Mouse (Mus musculus): ENCODE measurements at regions not wholly inside any gene's neighbourhood (a gene's known extent, or its start where the extent isn't known, plus 50 kb on each side); places are given as distances from the start of the nearest gene placed in this dataset.

DNA sequence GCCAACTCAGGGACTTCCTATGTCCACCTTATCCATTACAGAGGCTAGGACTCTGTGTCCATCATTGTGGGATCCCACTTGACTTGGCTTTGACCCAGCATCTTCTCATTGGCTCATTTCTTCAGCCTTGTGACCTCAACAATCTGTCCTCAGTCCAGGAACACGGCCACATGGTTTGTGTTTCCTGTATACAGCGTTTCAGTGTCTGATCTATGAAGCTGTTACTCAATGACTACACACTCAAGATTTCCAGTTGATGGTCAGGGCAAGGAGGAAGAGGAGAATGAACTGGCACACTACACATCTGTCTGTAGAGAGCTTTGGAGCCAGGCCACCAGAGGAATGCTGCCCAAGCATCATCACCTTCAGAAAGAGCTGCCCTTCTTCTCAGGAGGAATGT is 146.6 kb upstream of the Pgrmc2 start:
- no peak for DNase-seq

DNA sequence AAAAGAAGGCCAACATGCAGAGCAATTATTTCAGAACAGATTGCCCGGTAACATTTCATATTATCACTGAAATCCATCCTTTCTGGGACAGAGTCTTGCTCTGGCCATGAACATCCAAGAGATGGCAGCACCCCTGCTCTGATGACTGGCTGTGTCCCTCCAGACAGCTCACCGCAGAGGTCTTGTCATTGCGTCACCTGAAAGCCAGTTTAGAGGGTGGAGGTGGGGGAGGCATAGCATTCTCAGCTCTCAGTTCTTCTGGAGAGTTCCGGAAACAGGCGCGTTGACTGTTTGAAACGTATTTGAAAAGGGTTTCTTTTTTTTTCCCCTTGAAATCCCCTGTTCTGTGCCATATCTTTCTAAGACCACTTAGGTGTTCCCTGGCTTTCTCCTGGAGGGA is 145.7 kb upstream of the Pgrmc2 start:
- DNase-seq: peak; percentile 51

DNA sequence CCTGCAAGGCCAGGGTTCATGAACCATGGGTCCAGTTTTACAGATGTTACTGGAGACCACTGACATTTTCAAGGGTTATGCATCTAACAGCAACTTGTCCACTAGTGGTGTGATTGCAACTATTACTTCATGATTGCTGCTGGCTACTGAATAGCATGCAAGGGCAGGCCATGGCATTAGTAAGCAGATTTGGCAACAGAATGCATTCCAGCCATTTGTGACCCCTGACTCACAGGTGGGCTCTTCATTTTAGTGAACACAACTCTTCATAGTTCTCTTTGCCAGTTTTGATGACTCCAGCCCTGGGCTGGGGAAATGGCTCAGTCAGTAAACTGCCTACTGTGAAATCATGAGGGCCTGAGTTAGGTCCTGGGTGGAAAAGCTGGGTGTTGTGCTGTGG is 137.9 kb upstream of the Pgrmc2 start:
- DNase-seq: no peak

DNA sequence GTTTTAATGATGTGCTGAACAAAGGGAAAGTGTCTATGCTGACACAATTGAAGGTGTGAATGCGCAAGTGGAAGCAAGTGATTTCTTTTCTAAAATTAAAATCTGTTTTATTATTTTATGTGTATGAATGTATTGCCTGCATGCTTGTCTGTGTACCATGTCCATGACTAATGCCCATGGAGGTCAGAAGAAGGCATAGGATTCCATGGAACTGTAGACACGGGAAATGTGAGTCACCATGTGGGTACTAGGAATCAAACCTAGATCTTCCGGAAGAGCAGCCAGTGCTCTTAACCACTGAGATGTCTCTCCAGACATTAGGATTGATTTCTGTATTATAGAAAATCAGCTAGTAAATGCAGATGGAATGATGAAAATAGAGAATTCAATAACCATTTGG is 134.9 kb upstream of the Pgrmc2 start:
- no peak for DNase-seq

DNA sequence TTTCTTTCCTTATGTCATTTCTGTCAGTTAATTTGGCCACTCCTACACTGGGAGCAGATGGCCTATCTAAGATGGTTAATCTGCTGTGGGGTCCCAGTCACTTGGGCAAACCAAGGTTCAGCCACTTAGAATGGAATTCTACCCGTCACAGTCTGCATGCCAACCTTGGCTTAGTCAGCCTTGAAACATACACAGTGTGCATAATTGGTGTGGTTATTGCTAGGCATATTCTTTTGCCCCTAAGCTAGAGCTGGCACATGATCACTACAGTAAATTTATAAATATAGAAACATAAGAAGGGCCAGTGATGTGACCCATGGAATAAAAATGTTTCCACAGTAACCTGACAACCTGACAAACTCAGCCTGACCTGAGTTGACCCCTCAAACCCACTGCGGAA is 130.7 kb upstream of the Pgrmc2 start:
- no peak for DNase-seq

DNA sequence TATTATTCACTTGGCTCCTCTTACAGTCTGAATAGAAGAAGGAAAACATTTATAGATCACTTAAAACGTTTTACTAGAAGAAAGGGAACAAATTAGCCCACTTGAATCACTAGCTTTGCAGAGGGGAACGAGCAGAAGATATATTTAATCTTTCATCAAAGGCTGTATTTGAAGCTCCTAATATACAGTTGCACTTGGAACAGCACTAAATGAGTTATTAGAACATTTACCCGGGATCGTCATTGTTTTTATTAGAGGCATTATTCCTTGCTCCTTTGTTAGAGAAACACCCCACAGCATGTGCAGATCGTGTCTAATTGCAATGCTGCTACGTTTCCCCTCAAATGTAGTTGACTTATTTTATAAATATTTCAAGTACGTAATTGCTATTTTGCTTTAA is 127.5 kb upstream of the Pgrmc2 start:
- no peak for DNase-seq

DNA sequence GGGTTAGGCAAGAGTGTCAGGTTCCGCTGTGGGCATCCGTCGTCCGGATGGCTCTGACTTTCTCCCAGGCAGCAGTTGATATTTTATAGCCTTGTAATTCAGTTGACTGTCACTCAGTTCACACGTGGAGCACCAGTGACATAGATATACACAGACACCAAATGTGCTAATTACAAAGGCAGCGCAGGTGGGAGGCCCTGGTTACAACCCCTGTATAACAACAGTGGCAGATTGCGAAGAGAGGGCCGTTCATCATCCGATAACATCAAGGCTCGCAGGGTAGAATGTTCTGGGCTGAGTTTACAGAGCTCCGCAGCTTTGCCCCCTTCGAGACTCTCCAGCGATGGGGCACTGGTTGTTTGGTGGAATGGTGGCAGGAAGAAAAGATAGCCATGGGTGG is 120.0 kb upstream of the Pgrmc2 start:
- DNase-seq: no peak

DNA sequence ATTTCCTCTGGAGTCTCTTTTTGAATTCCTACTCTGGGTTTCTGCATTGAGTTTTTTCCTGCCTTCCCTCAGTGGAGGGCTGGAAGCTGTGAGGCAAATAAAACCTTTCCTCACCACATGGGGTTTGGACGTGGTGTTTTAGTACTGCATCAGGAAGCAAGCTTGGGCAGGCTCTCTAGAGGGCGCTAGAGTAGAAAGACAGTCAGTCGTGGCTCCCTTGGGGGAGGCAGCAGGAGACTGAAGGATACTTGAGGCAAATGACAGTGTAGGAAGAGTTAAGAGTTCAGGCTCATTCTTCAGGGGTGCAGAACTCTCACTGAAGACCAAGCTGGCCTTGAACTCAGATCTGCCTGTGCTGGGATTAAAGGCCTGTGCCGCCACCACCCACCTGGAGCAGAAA is 118.9 kb upstream of the Pgrmc2 start:
- no peak for DNase-seq

DNA sequence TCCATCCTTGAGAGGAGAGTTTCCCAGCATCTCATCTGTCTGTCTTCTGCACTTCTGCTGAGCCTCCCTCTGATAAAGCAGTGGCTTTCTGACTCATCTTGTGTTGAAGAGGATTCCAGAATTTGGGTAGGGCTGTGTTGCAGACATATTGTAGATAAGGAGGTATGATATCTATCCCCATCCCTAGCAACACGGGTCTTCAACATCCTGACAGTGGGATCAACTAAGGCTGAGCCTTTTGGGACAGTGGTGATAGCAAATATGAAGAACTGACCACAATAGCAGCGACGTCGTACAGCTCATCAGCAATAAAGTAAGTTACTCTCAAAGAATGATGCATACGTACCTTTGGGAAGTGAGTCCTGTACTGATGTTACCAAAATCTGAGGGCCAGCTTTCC is 117.2 kb upstream of the Pgrmc2 start:
- DNase-seq: no peak

DNA sequence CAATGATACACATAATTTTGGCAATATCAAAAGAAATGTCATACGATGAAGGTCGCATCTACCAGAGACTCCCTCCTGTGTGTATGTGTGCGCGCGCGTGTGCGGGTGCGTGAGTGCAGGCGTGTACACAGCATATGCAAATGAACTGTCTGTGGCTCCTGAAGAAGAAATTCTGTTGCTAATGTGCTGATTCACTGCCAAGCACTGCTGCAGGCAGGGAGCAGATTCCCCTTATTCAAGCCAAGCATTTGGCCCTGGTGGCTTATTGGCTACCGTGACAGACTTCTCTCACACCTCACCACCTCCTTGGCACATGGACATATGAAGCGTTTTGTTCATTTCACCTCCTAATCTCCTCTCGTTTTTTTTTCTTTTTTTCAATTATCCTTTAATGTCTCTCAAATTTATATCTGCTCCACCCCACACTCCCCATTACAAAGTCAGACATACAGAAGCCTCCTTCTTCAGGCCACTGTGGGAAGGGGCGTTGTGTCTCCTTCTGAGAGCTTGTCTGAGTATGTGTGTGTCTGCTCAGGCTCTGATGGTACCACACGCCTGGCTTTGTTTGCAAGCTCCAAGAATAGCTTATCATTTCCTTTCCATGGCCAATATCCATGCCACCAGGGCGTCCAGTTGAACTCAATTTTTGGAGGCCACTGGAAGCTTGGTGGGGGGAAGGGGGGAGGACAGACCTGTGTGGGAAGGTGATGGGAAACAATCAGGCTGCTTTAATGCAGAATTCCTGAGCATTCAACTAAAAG is 115.5 kb upstream of the Pgrmc2 start:
- DNase-seq: no peak

DNA sequence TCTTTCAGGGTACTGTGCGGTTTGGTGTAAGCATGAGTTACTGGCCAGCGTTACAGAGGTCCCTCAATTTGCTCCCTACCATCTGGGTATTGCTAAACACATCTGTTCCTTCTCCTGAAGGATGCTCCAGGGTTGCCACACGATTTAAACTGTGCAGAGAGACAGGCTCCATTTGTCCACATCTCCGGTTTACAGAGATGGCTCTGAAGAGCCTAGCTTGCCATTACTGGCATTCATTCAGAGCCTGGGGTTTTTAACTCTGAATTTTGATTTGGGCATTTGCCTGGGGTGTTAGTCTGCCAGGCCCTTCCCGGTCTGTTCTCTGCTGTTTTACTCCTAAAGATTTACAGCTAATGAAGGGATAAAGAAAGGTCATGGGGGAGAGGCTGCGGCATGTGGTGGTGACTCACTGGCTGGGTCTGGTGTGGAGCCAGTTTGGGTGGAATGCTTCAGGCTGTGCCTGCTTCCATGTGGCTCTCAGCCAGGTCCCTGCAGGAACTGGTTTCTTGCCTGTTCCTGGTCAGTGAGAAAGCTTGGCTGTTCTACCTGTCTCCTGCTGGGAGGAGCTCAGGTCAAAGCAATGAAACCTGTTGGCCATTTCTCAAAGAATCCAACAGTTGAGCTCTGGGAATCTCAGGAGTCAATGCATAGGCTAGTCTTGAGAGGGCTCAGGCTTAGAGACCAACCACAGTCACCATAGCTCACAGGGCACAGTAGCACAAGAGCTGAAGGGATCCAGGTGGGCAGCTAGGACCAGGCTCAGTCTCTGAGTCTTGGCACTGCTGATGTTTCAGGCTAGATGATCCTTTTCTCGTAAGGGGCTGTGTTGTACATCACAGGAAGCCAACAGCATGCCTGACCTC is 112.5 kb upstream of the Pgrmc2 start:
- DNase-seq: peak; percentile 77

DNA sequence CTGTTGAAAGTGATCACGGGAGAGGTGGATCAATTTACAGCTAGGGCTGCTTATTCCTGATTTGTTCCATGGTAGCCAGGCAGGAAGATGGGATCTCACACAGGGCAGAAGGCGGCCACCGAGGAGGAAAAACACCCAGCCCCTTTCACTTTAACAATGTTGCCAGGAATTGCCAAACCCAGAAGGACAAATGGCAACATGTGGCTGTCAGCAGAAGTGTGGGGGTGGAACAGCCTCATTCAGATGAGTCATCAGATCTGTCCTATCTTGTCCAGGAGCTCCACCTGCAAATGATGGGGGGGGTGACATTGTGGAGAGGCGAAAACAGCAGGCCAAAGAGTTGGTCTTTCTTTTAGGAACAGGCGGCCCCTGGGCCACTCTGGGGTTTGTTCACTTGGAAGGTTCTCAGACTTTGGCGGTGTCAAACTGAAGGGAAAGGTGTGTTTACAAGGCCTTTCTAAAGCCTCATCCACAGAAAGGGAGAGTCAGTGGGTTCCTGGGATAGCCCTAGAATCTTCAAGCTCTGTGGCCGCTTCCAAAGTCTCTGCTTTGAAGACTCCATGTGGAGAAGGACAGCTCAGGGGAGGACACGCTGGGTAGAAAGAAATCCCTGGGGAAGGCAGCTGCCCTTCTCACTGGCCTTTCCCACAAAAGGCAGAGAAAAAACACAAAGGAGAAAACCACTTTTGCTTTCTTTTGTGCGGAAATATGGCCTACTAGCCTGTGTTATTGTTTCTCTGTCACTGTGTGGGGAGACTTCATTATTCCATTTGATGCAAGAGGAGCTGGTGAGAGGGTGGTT is 111.7 kb upstream of the Pgrmc2 start:
- no peak for DNase-seq

DNA sequence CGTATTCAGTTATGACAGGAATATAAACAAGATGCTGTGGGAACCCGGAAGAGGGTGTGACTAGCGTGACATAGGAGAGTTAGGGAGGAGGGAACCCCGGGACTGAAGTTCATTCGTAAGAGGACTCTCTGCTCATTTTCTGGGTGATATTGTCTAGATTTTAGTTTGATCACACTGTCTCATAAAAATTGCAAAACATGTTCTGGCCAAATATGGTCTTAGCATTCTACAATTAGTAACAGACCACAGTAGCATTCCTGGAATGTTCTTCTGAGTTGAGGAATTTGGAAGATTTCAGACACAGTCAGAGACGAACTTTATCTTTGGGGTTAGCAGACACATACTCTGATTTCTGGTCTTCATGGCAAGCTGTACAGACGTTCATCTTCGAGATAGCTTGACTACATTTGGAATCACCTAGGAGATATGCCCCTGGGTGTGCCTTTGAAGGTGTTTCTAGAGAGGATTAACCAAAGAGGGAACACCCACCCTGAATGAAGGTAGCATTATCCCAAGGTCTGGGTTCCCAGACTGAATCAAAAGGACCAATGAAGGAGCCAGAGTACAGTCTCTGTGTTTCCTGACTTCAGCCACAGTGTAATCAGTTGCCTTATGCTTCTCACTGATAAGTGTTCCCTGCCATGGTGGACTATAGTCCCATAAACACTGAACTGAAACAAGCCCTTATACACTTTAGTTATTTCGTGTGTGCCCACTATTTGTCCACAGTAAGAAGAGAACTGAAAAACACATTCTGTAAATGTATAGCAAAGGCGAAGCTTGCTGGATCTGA is 102.7 kb upstream of the Pgrmc2 start:
- DNase-seq: no peak

DNA sequence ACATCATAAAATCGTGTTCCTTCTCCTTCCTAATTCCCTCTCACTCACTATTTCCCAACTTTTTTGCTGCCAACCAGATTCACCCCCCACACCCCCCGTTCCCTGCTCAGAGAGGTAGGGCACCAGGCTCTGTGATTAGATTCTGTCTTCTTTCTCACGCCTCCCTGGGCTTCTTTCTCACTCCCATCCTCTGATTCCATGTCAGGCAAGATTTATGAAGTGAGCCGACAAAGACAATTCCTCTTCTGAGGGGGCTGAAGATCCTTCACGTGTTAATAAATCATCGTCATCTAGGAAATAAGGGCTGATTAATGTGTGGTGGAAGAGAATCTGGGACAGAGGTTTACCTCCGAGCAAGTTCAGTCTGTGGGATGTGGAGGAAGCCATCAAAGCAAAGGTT is 101.5 kb upstream of the Pgrmc2 start:
- no peak for DNase-seq

DNA sequence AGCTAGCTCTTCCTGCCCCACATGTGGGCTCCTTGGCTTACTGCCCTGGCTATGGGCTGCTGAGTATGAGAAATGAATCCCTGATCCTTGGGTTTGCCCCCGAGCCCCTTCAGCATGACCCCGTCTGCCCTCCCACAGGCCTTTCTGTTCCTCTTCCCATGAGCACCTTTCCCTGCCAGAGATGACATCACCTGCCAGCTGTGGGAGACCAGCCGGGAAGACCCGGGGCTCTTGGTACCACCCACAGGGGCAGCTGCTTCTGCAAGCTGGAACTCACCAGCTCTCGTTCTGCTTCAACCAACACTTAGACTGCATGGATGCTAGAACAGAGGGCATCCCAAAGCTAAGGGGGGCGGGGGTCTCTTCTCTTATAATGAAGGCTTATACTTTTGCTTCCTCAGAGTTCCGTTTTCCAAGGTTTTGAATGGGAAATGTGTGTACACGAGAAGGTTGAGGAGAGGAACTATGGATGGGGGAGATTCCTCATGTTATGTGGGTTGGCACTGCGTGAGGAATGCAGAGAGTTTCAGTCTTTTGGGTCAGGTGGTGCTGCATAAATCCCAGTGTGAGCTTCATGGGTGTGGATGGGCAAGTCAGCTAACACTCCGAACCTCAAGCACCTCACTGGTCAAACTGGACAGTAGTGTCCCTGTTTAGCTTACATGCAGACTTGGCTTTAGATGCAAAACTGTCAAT is 100.2 kb upstream of the Pgrmc2 start:
- DNase-seq: no peak

DNA sequence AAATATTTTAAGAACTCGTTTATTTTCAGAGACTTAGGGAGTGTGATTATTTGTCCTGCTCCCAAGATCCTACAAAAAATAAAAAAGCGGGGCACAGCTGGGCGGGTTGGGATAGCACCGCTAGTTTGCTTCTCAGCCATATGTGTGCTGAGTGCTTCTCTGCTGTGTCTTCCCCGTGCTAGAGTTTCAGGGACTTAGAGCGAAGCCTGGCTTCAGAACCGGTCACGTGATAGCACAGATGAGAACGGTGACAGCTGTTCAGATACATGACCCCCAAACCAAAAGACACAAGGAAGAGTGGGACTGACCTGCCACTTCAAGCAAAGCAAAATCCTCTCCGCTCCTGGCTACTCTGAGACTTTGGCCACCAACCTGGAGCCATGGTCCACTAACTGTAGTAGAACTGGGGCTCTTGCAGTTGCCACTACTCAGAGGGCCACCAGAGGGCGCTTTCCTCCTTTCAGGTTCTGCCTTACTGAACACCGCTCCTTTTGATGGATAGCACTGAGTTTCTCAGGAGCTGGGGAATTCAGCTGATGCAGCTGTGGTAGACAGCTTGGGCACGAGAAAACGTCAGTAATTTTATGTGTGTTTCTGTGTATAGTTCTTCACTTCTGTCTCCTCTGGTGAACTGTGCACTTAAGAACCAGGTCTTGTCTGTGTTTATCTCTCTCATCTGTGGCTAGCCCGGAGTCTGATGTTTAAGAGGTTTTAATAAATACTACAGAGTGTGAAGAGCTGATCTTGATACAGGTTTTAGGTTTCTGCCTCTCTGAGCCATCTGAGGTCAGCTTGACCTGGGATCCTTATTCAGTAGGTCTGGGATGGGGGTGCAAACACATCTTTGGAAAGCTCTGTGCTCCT is 99.4 kb upstream of the Pgrmc2 start:
- peak; percentile 71 for DNase-seq

DNA sequence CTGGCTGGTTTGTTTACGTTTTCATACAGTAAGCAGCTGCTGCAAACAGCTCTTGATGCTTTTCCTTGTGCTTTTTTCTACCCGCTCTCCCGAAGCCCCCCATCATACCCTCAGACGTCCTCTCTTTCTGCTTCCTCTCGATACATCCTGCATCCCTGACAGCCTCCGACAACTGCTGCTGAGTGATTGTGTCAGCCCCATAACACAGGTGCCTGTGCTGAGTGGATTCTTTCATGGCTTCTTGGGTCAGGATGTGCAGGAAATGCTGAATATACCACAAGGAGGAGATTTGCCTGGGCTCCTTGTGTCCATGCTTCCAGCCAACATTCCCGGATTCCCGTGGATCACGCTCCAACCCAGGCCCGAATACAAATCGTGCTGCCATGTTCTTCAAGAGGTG is 98.6 kb upstream of the Pgrmc2 start:
- no peak for DNase-seq

DNA sequence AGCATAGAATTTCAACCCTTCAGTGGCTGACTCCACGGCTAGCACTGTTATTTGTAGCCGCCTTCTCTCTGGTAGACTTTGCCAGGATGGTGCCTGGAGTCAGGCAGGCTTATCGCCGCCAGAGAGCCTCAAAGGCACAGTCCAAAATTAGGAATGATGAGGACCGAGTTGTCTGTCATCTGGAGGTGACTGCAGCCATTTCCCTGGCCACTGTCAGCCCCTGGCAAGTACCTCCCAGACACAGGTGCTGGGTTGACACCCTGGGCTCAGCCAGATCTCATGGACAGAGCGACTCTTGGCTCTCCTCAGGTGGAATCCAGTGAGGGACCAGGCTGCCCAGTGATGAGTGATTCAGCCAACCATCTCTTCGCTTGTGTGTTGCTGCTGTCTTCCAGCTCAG is 98.1 kb upstream of the Pgrmc2 start:
- DNase-seq: peak; percentile 71

DNA sequence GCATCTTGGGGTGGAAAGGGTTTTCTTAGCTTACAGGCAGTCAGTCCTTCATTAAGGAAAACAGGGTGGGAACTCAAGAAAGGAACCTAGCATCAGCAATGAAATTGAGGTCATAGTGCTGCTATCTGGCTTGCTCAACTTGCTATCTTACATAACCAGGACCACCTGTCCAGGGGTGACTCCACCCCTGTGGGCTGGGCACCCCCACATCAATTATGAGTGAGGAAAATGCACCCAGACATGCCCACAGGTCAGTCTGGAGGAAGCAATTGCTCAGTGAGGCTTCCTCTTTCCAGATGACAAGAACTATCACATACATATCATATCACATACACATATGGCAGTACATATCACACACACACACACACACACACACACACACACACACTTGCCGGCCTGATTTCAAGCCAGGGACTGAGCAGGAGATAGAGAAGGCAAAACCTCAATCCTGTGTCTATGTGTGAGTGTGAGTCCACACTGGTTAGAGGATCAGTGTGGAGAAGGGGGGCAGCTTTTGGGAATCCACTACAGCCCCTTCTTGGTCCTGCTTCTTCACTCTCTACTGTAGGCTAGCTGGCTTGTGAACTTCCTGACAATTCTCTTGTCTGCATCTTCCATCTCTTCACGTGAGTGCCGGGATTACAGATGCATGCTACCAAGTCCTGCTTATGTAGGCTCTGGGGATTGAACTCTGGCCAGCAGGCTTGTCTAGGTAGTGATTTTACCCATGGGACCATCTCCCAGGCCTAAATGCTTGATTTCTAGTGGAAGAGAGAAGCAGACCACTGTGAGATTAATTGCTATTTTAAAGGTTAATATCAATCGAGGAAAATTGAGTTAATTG is 96.4 kb upstream of the Pgrmc2 start:
- DNase-seq: no peak

DNA sequence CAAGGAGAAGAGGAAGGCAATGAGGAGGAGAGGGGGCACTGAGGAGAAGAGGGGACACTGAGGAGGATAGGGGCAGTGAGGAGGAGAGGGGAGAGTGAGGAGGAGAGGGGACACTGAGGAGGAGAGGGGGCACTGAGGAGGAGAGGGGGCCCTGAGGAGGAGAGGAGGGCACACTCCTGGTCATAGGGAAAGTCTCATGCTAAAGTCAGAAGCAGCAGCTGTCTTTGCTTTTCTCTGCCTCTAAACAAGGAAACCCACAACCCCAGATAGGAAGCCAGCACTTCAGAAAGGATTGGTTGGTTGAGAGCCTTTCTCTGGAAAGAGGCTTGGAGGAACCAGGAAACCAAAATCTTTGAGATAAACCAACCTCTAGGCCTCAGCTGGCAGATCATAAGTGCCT is 94.3 kb upstream of the Pgrmc2 start:
- no peak for DNase-seq
